Mouse (Mus musculus) hindbrain, embryonic 12.5 days (tissue): ENCODE measurements around the gene Zfp62. TPM values are rescaled to one million over a fixed set of nuclear protein-coding genes. Genes with fewer than 3 reads are reported as not detected.
"Not testable (repeated sequence)": the region's sequence is repeated elsewhere in the genome, so short reads cannot be mapped to it uniquely, and the experiment has no call there.

ENCODE experiments used
- ATAC-seq: fragments of 200-750 bp; cut with Nextera tagmentation; 2 replicates; pipeline ENCODE4 v1.8.0; 2017; ENCODE audit warnings: moderate TSS enrichment; ENCODE audit not compliant: low FRiP score
- H3K27ac ChIP-seq: fragments of 300-500 bp; sonication (generic); 2 replicates; pipeline ENCODE4 v1.5.1; 2016; ENCODE audit warnings: mild to moderate bottlenecking
- H3K27me3 ChIP-seq: fragments of 300-500 bp; sonication (generic); 2 replicates; pipeline ENCODE4 v1.6.1; 2016; ENCODE audit warnings: mild to moderate bottlenecking
- H3K36me3 ChIP-seq: fragments of 300-500 bp; sonication (generic); 2 replicates; pipeline ENCODE4 v1.6.1; 2016; ENCODE audit warnings: mild to moderate bottlenecking
- H3K4me1 ChIP-seq: fragments of 300-500 bp; sonication (generic); 2 replicates; pipeline ENCODE4 v1.6.1; 2016
- H3K4me2 ChIP-seq: fragments of 300-500 bp; sonication (generic); replicated peaks from 2 replicates; pipeline ENCODE4 v1.6.1; 2016; ENCODE audit warnings: mild to moderate bottlenecking
- H3K4me3 ChIP-seq: fragments of 300-500 bp; sonication (generic); 2 replicates; pipeline ENCODE4 v1.5.1; 2016; ENCODE audit warnings: mild to moderate bottlenecking
- H3K9ac ChIP-seq: fragments of 300-500 bp; sonication (generic); 2 replicates; pipeline ENCODE4 v1.6.1; 2016; ENCODE audit warnings: mild to moderate bottlenecking, moderate library complexity
- H3K9me3 ChIP-seq: fragments of 300-500 bp; sonication (generic); replicated peaks from 2 replicates; pipeline ENCODE4 v1.6.1; 2016; ENCODE audit warnings: mild to moderate bottlenecking
- WGBS: fragments of 180-500 bp; shearing (Covaris S2); methylation state at CpG from one replicate; pipeline ENCODE4 v1.1.7; 2016; 5-methylcytosine and 5-hydroxymethylcytosine counted together
- polyA plus RNA-seq: library from polyadenylated mRNA; unstranded; fragments of >200 nt; fragmentation: Nextera tagmentation; extraction: Ambion mirVana; gene quantifications from 2 replicates; pipeline ENCODE4 v1.2.1, GENCODE M21; 2016

Zfp62 gene
- polyA plus RNA-seq, 1 experiment from 2014 or later = 55.3 TPM

- no peak for ATAC-seq
- WGBS = 6% methylated on average over 7 of the region's 7 CpGs
These were observed 13.4 kb upstream of the Zfp62 start for GRCm38 (mm10) chr11:49189737-49190136.

GRCm38 (mm10) chr11:49191083-49191482, 12.0 kb upstream of the Zfp62 start:
- Histone ChIP-seq H3K27ac (no peak overlapping the region), H3K9me3 (no peaks in the 10 kb centered on the region), H3K4me3 (no peak overlapping the region), H3K27me3 (no peaks in the 10 kb centered on the region), H3K9ac (no peak overlapping the region), H3K4me1 (no peaks in the 10 kb centered on the region), H3K36me3 (no peaks in the 10 kb centered on the region), H3K4me2 (no peak overlapping the region)
- ATAC-seq = no peak
- 70% methylated on average over 2 of the region's 2 CpGs for WGBS

More at GRCm38 (mm10) chr11:49189737-49190136, 13.4 kb upstream of the Zfp62 start:
- Histone ChIP-seq H3K9ac (no peak overlapping the region), H3K4me2 (no peak overlapping the region), H3K36me3 (no peaks in the 10 kb centered on the region), H3K27ac (no peak overlapping the region), H3K27me3 (no peaks in the 10 kb centered on the region), H3K4me3 (no peak overlapping the region), H3K4me1 (no peaks in the 10 kb centered on the region), H3K9me3 (no peaks in the 10 kb centered on the region)

DNA sequence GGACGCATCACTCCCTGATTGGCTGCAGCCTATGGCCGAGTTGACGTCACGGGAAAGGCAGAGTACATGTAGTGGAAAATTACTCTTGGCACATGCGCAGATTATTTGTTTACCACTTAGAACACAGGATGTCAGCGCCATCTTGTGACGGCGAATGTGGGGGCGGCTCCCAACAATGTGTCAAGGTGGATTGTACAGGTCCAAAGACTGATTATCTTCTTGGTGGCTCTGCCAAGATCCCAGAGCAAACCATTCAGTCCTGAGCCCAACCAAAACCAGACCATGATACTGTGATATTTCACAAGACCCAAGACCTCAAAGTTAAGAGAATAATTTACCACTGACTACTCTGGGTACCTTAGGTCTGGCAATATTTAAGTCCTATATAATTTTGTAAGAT, 8.3 kb upstream of the Zfp62 start:
- ATAC-seq, H3K9ac ChIP-seq, H3K36me3 ChIP-seq, H3K4me3 ChIP-seq, H3K4me2 ChIP-seq, H3K27me3 ChIP-seq, H3K27ac ChIP-seq, H3K4me1 ChIP-seq, H3K9me3 ChIP-seq: not testable (repeated sequence)
- WGBS = 95% methylated on average over 9 of the region's 9 CpGs

GRCm38 (mm10) chr11:49195819-49196322, 7.2 kb upstream of the Zfp62 start:
- Histone ChIP-seq H3K4me1 (no peaks in the 10 kb centered on the region), H3K4me2 (no peak overlapping the region), H3K9ac (no peak overlapping the region), H3K27me3 (no peaks in the 10 kb centered on the region), H3K9me3 (no peaks in the 10 kb centered on the region), H3K36me3 (no peaks in the 10 kb centered on the region), H3K27ac (no peak overlapping the region), H3K4me3 (no peak overlapping the region)
- 85% methylated on average over 7 of the region's 7 CpGs for WGBS
- no peak for ATAC-seq

- Histone ChIP-seq H3K4me3 (no peak overlapping the region), H3K27me3 (no peaks in the 10 kb centered on the region), H3K9ac (no peak overlapping the region), H3K9me3 (no peaks in the 10 kb centered on the region), H3K36me3 (no peaks in the 10 kb centered on the region), H3K4me1 (peaks cover 13% of the 10 kb centered on the region), H3K27ac (no peak overlapping the region), H3K4me2 (no peak overlapping the region)
- ATAC-seq = no peak
These were observed 2.4 kb upstream of the Zfp62 start for GRCm38 (mm10) chr11:49200666-49201065.

DNA sequence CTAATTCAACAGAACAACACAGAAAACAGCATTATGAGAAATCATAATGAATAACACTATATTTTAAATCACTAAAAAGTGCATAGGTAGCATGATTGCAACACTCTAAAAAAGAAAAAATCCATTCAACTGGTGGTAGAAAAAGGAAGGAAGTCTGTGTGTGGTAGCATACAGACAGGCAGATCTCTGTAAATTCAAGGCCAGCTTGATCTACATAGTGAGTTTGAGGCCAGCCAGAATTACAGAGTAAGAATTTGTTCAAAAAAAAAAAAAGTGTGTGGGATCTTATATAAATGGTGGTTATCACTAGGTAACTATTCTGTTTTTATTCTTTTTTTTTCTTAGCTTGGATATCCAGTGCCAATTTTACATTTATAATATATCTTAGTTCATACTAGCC, 1.9 kb upstream of the Zfp62 start:
- H3K9me3 ChIP-seq = no peaks in the 10 kb centered on the region
- no peak overlapping the region for H3K27ac ChIP-seq
- H3K4me3 ChIP-seq = no peak overlapping the region

DNA sequence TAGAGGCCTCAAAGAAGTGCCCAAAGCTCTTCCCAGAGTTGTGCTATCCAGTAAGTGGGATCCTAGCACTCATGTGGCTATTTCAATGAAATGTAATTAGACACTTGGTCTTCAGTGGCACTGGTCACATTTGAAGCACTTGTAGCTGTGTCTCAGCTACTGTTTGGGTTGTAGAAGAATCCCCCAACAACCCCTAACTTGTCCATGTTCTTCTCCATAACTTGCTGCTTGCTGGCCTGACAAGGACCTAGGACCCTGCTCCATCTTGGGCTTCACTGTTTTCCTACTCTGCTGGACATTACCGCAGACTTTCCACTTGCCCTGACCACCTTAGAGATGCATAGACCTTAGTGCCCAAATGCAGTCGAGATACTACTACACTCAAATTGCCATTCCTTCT, 1.0 kb upstream of the Zfp62 start:
- Histone ChIP-seq H3K36me3 (peaks cover 3% of the 10 kb centered on the region; the same call in 1 of the 2 replicates), H3K4me2 (peak overlapping the region; percentile 78), H3K4me1 (peaks cover 13% of the 10 kb centered on the region), H3K9ac (peak overlapping the region; percentile 98; the same call in 1 of the 2 replicates), H3K4me3 (peak overlapping the region; percentile 95), H3K27me3 (no peaks in the 10 kb centered on the region), H3K9me3 (no peaks in the 10 kb centered on the region), H3K27ac (no peak overlapping the region; the same call in 1 of the 2 replicates)
- no peak for ATAC-seq
- WGBS = 63% methylated on average over 2 of the region's 2 CpGs

More for the DNA sequence above, 1.9 kb upstream of the Zfp62 start:
- no peak overlapping the region for H3K9ac ChIP-seq
- ATAC-seq = no peak
- no peak overlapping the region for H3K4me2 ChIP-seq
- H3K4me1 ChIP-seq = peaks cover 13% of the 10 kb centered on the region
- H3K27me3 ChIP-seq = no peaks in the 10 kb centered on the region
- H3K36me3 ChIP-seq = no peaks in the 10 kb centered on the region

DNA sequence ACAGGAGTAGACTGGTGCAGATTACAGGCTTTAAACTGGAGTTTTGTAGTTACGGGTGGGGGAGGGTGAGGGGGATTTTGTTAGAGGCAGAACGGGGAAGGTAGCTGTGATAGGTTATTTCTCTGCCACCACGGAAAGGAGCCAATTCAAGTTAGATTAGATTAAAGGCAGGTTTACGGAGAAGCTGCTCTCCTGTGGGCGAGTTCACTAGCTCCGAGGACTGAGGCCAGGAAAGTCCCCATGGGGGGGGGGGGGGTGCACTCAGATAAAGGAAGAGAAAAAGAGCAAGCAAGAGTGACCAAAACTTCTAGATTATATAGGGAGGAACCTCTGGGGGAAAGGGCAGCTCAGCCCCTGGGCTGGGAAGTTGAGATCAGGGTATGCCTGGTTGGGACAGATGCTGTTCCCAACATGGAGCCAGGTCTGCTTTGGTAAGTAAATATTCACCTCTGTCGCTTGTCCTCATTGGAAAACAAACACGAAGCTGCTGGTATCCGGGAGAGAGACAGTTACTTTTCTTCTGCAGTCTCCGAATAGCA, 500 bp upstream of the Zfp62 start:
- H3K9me3 ChIP-seq = no peaks in the 10 kb centered on the region
- H3K4me3 ChIP-seq = peak overlapping the region; percentile 95
- H3K27ac ChIP-seq = peak overlapping the region; percentile 99
- peaks cover 3% of the 10 kb centered on the region; the same call in 1 of the 2 replicates for H3K36me3 ChIP-seq
- peaks cover 13% of the 10 kb centered on the region for H3K4me1 ChIP-seq
- H3K4me2 ChIP-seq = peak overlapping the region; percentile 78
- whole genome bisulfite sequencing = 5% methylated on average over 10 of the region's 10 CpGs
- peak; percentile 60 for ATAC-seq
- H3K9ac ChIP-seq = peak overlapping the region; percentile 98
- H3K27me3 ChIP-seq = no peaks in the 10 kb centered on the region

GRCm38 (mm10) chr11:49203771-49204497, 842 bp downstream of the Zfp62 start:
- no peaks in the 10 kb centered on the region for H3K9me3 ChIP-seq
- WGBS = under 1% methylated on average over 24 of the region's 24 CpGs
- no peaks in the 10 kb centered on the region for H3K27me3 ChIP-seq
- peak overlapping the region; percentile 98 for H3K9ac ChIP-seq
- H3K4me1 ChIP-seq = peaks cover 13% of the 10 kb centered on the region
- H3K36me3 ChIP-seq = peaks cover 3% of the 10 kb centered on the region; the same call in 1 of the 2 replicates
- peak; percentile 78 for ATAC-seq
- peak overlapping the region; percentile 95 for H3K4me3 ChIP-seq
- H3K4me2 ChIP-seq = peak overlapping the region; percentile 78
- peak overlapping the region; percentile 99 for H3K27ac ChIP-seq

DNA sequence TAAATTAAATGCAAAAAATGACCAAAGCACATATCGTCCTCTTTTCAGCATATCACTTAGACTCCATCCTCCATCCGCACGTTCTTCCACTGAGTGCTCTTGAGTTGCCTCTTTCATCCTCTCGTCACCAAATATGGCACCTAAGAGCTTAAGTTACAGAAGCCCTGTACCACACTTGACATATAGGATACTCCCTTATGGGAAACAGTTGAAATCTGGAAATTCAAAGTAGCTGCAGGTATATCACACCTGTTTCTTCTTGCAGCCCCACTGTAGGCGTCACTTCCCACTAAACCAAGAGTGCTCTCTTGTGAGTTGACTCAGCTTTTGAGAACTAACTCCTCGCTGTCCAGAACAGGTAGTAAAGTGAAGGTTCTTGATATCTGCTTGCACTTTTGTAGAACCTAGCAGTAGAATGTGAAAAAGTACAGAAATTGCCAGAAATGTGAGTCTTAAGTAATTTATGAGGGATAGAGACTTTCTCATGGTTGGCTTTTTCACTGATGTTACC, 2.0 kb downstream of the Zfp62 start:
- Histone ChIP-seq H3K4me3 (no peak overlapping the region), H3K9me3 (no peaks in the 10 kb centered on the region), H3K36me3 (peaks cover 3% of the 10 kb centered on the region; the same call in 1 of the 2 replicates), H3K27ac (no peak overlapping the region), H3K4me1 (peaks cover 17% of the 10 kb centered on the region), H3K27me3 (no peaks in the 10 kb centered on the region), H3K9ac (no peak overlapping the region), H3K4me2 (peak overlapping the region; percentile 78)
- 90% methylated on average over 6 of the region's 6 CpGs for WGBS
- no peak for ATAC-seq

DNA sequence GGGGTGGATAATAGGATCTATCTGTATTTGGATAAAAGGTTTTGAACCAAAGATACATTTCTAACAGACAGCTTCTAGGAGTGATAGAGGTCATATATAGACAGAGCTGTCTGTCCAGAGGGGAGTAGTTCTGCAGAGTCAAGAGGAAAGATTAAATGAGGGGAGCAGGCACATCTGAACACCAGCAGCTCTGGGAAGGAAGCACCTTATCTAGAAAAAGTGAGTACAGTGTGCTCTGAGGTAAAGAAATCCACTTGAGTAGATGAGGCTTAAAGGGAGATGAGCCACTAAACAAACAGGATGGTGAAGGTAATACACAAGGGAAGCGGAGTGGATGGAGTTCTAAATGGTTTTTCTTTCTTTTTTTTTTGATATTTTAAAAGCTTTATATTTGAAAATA, 4.4 kb downstream of the Zfp62 start:
- Histone ChIP-seq H3K4me2 (no peak overlapping the region), H3K9ac (no peak overlapping the region), H3K4me1 (peaks cover 13% of the 10 kb centered on the region), H3K36me3 (peaks cover 3% of the 10 kb centered on the region; the same call in 1 of the 2 replicates), H3K4me3 (no peak overlapping the region), H3K27me3 (no peaks in the 10 kb centered on the region), H3K27ac (no peak overlapping the region), H3K9me3 (no peaks in the 10 kb centered on the region)
- ATAC-seq = no peak
- WGBS = 100% methylated on average over 1 of the region's 1 CpGs

- Histone ChIP-seq H3K9ac (no peak overlapping the region), H3K4me1 (0 out of 2 replicates have a peak, but pooled peaks cover 3% of the 10 kb centered on the region), H3K4me3 (no peak overlapping the region), H3K27ac (no peak overlapping the region), H3K36me3 (peaks cover 37% of the 10 kb centered on the region), H3K4me2 (no peak overlapping the region), H3K9me3 (no peaks in the 10 kb centered on the region), H3K27me3 (no peaks in the 10 kb centered on the region)
- ATAC-seq = no peak
These were observed 9.5 kb downstream of the Zfp62 start for GRCm38 (mm10) chr11:49212577-49212976.
